Mouse (Mus musculus): ENCODE data around the gene Tnfsf8. TPM values are rescaled to one million over a fixed set of nuclear protein-coding genes. Genes with fewer than 3 reads are reported as not detected.

Tnfsf8 gene
- total and polyA plus RNA-seq, 3 experiments, result not detected

GRCm38 (mm10) chr4:63860236-63860635, 911 bp downstream of the Tnfsf8 start:
- Histone ChIP-seq H3K36me3 (ENCODE audit: control insufficient read depth in 1 of 2, insufficient read depth in 2 of 2, low read length in 2 of 2) (no peaks in the 10 kb centered on the region), H3K4me3 (ENCODE audit: control insufficient read depth in 1 of 2, insufficient read depth in 1 of 2, low read depth in 2 of 2, low read length in 2 of 2) (no peak overlapping the region), H3K4me1 (ENCODE audit: control insufficient read depth in 1 of 2, insufficient read depth in 2 of 2, low read length in 2 of 2) (no peaks in the 10 kb centered on the region), H3K9ac (ENCODE audit: control insufficient read depth, low read depth, low read length, poor library complexity, severe bottlenecking) (no peak overlapping the region), H3K79me2 (ENCODE audit: control insufficient read depth, insufficient read depth, low read length, poor library complexity) (no peaks in the 10 kb centered on the region), H3K9me3 (replicated peaks; ENCODE audit: insufficient read depth, low read length) (no peaks in the 10 kb centered on the region), H3K27ac (ENCODE audit: control insufficient read depth, low read depth, low read length) (no peak overlapping the region), H3K27me3 (ENCODE audit: control insufficient read depth in 1 of 2, insufficient read depth in 2 of 2, low read length in 2 of 2) (no peaks in the 10 kb centered on the region)
- TF ChIP-seq SIN3A (IDR thresholded peaks at IDR 0.05; ENCODE audit: low read length) (no peak), ELF1 (IDR thresholded peaks at IDR 0.05; ENCODE audit: low read depth, low read length) (no peak), ETS1 (IDR thresholded peaks at IDR 0.05; ENCODE audit: low read depth, low read length) (no peak), MXI1 (IDR thresholded peaks at IDR 0.05; ENCODE audit: low read depth, low read length) (no peak), NRF1 (IDR thresholded peaks at IDR 0.05; ENCODE audit: insufficient read depth, low read depth, low read length, poor library complexity, severe bottlenecking) (no peak), ZKSCAN1 (IDR thresholded peaks at IDR 0.05; ENCODE audit: low read depth, low read length) (no peak), TAL1 (IDR thresholded peaks at IDR 0.05; ENCODE audit: low read length) (no peak), GABPA (IDR thresholded peaks at IDR 0.05; ENCODE audit: low read depth, low read length) (no peak), GATA1 (IDR thresholded peaks at IDR 0.05; ENCODE audit: low read depth, low read length) (no peak), RAD21 (IDR thresholded peaks at IDR 0.05; ENCODE audit: low read depth, low read length) (no peak), E2F4 (IDR thresholded peaks at IDR 0.05; ENCODE audit: borderline replicate concordance, low read depth, low read length) (no peak), MYB (IDR thresholded peaks at IDR 0.05; ENCODE audit: low read depth, low read length) (no peak)
- DNase-seq (ENCODE audit: low read depth, low spot score), result no peak

- H3K27ac ChIP-seq (ENCODE audit: control insufficient read depth, low read depth, low read length), result no peak overlapping the region
- H3K36me3 ChIP-seq (ENCODE audit: control insufficient read depth in 1 of 2, insufficient read depth in 2 of 2, low read length in 2 of 2), result no peaks in the 10 kb centered on the region
- no peak for DNase-seq (ENCODE audit: low read depth, low spot score)
- H3K9me3 ChIP-seq (replicated peaks; ENCODE audit: insufficient read depth, low read length), result no peaks in the 10 kb centered on the region
- no peak overlapping the region for H3K9ac ChIP-seq (ENCODE audit: control insufficient read depth, low read depth, low read length, poor library complexity, severe bottlenecking)
- no peaks in the 10 kb centered on the region for H3K27me3 ChIP-seq (ENCODE audit: control insufficient read depth in 1 of 2, insufficient read depth in 2 of 2, low read length in 2 of 2)
- TF ChIP-seq UBTF (IDR thresholded peaks at IDR 0.05; ENCODE audit: borderline replicate concordance, insufficient read depth, low read depth, low read length) (no peak), ZC3H11A (IDR thresholded peaks at IDR 0.05; ENCODE audit: low read depth, low read length) (no peak), POLR2AphosphoS5 (IDR thresholded peaks at IDR 0.05; ENCODE audit: borderline replicate concordance, low read depth, low read length) (no peak), BHLHE40 (IDR thresholded peaks at IDR 0.05; ENCODE audit: borderline replicate concordance, low read depth, low read length) (no peak), ZKSCAN1 (IDR thresholded peaks at IDR 0.05; ENCODE audit: low read depth, low read length) (no peak), RAD21 (IDR thresholded peaks at IDR 0.05; ENCODE audit: low read depth, low read length) (no peak), MAZ (IDR thresholded peaks at IDR 0.05; ENCODE audit: low read depth, low read length) (no peak), TBP (IDR thresholded peaks at IDR 0.05; ENCODE audit: low read depth, low read length) (no peak), HCFC1 (IDR thresholded peaks at IDR 0.05; ENCODE audit: low read depth, low read length) (no peak), RCOR1 (IDR thresholded peaks at IDR 0.05; ENCODE audit: low read depth, low read length) (no peak), ELF1 (IDR thresholded peaks at IDR 0.05; ENCODE audit: low read depth, low read length) (no peak), SIN3A (IDR thresholded peaks at IDR 0.05; ENCODE audit: low read length) (no peak), SMC3 (IDR thresholded peaks at IDR 0.05; ENCODE audit: low read depth, low read length) (no peak), GABPA (IDR thresholded peaks at IDR 0.05; ENCODE audit: low read depth, low read length) (no peak), JUND (IDR thresholded peaks at IDR 0.05; ENCODE audit: low read depth, low read length) (no peak), MYB (IDR thresholded peaks at IDR 0.05; ENCODE audit: low read depth, low read length) (no peak)
- no peaks in the 10 kb centered on the region for H3K79me2 ChIP-seq (ENCODE audit: control insufficient read depth, insufficient read depth, low read length, poor library complexity)
- H3K4me1 ChIP-seq (ENCODE audit: control insufficient read depth in 1 of 2, insufficient read depth in 2 of 2, low read length in 2 of 2), result no peaks in the 10 kb centered on the region
- H3K4me3 ChIP-seq (ENCODE audit: control insufficient read depth in 1 of 2, insufficient read depth in 1 of 2, low read depth in 2 of 2, low read length in 2 of 2), result no peak overlapping the region
Measured at GRCm38 (mm10) chr4:63859785-63860203, 1.4 kb downstream of the Tnfsf8 start.
